Mouse (Mus musculus) left cerebral cortex, adult 18-20 months (tissue): ENCODE measurements around the gene Bcas3. TPM values are rescaled to one million over a fixed set of nuclear protein-coding genes. Genes with fewer than 3 reads are reported as not detected.

ENCODE experiments used
- DNase-seq, 2 experiments: peaks; one replicate each; pipeline ENCODE4 v3.0.0; 2021 to 2022; ENCODE audit warnings: low spot score in 2 of 2, mixed read lengths in 1 of 2
- total RNA-seq, 2 experiments: library from RNA; stranded (reverse); gene quantifications; 2 replicates each; pipeline ENCODE4 v1.2.3; 2021

Gene Bcas3
- total RNA-seq, 2 experiments from 2014 or later: 73.4 to 75.9 TPM

DNA sequence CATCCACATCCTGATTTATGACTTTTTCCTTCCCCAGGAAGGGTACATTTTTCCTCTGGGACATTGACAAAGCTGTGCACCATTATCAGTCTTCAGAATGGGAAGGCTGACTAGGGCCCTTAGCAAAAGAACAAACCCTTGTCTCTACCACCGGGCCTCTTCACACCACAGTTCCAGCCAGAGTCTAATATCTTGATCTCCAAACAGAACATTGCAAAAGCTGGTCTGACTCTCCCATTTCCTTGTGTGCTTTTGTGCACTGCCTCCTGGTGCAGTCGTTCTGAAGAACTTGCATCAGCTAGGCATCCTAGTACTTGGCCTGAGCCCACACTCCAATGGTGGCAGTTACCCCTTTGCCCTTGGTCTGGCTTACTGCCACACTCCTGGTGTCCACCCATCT lies 425.0 kb downstream of the Bcas3 start:
- no peak for DNase-seq

DNA sequence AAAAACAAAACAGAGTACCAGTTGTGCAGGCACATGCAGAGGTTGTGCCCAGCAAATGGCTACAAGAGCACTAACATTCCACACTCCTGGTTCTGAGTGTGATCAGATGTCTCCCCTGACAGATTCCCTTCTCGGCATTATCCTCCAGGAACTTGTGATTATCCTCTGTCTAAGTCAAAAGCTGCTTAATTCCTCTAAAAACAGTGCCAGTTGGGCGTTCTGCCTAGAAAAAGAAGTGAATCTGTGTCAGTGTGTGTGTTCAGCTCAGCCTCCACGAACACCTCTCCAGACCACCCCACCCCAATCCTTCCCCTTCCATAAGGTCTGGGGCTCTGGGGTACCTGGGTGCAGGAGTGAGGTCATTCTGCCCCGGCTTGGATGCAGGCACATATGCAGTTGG lies 427.3 kb downstream of the Bcas3 start:
- DNase-seq: no peak

DNA sequence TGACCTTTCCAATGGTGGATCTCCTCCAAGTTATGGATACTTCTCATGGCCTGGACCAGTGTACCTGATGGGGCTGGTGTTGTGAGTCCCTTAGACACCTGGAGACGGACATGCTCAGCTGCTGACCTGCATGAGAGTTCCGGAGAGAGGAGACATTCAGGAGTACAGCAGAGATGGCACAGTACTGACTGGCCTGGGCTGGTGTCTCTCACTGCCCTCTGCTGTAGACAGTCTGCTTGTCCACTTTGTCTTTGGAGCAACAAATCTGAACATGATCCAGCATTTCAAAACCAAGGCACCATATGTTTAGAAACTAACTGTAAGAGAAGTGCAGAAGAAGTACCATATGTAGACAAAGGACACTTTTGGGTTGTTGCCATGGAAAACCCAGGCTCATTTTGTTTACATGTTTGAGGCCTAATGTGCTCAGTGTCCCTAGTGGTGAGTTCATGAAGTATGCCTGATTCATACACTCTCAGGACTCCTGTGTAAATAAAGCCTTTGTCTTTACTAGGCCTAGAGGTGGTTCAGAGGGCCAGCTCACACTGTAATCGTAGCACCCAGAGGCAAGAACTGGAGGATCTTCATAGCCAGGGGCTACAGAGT lies 433.2 kb downstream of the Bcas3 start:
- DNase-seq: no peak

DNA sequence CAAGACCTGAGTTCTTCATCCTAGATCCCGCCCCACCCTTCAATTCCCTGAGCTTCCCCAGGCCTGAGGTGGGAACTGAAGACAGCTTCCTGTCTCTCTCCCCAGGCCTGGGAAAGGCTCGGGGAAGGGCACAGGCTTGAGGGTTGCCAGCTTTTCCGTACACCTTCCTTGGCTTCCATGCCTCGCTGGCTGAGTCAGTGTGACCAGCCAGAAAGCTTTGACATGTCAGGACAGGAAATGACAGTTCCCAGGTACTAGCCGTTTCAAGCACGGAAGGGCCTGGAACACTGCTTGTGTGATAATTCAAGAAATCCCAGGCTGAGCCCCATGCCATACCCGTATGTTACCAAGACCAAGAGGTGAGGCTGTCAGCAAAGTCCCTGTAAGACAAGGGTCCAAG lies 436.8 kb downstream of the Bcas3 start:
- no peak for DNase-seq

DNA sequence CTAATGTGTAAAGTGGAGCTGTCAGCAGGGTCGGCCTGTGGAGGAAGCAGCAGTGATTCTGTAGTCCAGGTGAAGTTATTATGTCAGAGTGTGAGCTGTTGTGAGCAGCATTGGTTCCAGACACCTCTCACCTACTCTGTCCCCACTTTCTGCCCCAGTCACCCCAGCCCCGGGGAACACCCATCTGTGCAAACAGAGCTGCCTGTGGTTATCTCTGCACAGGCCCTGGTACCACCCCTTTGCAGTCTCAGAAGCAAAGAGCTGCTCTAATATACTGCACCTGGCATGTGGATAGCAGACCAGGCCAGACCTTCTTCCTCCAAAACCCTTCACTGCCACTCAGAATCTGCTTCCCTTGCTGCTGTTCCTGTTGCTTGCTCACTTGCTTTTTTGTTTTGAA lies 437.3 kb downstream of the Bcas3 start:
- no peak for DNase-seq

DNA sequence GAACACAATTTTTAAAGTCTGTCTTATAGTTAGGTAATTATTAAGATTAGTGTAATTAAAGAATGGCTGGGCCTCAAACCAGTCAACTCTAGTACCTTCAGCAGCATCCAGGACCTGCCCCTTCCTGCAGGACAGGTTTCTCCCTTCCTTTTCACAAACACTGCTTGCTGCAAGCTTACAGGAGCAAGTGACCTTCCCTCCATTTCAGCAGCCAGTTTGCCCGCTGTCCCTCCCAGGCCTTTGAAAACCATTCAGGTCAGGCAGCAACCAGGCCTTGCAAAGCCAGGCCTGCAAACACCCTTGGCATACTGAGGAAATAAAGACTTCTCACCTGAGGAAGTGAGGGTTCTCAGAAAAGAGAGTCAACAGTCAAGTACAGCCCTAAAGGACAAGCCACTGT lies 438.2 kb downstream of the Bcas3 start:
- no peak for DNase-seq

DNA sequence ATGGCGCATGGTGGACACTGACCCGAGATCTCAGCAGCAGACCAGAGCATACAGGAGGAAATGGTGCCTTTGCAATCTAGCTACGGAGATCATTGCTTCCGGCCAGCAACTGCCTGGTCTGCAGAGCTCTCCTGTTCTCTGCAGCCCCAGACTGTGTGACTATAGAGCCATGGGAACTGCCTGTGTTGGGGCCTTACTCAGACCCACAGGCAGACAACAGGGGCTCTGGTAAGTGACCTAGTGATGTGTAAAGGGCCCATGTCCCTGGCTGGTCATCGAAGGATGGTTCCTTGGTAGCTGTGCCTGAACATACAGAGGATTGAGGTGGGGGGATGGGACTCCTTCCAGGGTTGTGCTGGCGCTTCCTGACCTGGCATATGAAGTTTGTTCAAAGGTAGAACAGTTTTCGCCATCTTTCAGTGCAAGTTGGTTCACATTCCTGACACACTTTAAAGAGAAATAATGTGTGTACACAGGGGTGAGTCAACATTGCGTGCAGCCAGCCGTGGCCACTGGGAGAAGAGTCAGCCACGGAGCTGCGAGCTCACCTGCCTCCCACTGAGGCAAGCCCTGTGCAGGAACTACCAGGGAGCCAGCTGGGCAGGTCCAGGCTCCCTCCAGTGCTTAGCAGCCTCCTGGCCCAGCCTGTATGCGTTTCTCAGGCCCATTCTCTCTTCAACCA lies 439.7 kb downstream of the Bcas3 start:
- DNase-seq: no peak

DNA sequence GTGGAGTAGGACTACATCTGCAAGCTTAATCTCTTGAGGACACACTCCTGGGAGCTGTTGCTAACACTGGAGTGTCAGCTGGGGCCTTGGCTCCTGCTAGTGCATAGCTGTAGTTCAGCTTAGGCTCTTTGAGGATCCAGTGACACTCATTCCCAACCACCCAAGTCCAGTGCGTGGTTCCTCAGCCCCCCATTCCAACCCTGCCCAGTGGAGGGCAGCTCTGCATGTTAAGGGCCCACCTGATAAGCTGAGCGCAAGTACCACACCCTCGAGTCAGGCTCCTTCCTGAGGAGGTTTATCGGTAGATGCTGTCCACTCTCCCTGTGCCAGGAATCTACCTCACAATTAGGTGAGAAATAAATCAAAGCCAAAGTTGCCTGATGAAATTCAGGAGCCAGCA lies 446.5 kb downstream of the Bcas3 start:
- DNase-seq: no peak

DNA sequence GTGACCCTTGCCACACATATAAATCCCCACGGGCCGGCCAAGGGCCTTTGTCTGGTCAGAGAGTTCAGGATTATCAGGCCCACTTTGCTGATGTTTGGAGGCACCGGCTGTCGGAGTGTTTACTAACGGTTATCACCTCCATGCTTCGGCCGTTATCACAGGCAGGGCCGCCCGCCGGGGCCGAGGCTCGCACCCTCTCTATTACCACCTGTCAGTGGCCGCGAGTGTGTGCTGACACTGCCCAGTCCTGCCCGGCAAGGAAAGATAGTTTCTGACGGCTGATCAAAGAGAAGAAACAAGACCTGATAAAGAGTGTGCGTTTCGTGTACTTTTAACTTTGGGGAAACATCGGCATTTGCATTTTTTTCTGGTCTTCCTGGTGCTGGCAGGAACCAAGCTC lies 446.9 kb downstream of the Bcas3 start:
- DNase-seq: no peak

DNA sequence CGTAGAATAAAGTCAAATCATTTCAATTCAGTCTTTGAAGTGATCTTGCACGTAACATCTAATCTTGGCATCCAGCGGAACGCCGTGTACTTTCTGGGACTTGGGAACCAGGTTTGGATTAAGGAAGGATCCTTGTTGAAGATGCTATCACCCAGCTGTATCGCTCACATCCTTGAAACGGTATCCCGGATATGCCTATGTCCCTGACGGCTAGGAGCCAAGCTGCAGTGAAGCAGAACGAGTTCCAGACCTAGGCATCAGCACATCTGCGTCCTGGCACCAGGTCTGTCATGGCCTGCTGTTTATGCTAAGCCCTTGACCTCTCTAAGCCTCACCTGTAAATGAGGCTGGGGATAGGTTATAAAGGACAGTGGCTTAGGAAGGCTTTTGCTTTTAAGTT lies 447.4 kb downstream of the Bcas3 start:
- DNase-seq: no peak

DNA sequence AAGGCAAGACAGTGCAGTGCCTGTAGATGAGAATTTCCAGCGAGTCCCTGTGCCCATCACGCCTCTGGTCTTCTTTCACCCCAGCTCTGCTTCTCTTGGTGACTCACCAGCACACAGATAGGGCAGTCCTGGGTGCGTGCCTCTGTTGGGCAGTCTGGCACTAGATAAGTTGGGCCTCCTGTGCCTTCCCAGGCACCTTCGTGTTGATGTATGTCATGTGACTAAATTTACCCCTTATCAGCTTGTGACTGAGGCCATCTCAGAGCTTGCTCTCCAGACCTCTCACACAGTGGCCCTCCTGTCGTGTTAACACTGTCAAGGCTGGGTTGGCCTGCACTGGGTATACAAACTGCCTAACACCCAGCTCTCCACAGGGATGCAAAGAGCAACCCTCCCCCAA lies 451.1 kb downstream of the Bcas3 start:
- DNase-seq: no peak

DNA sequence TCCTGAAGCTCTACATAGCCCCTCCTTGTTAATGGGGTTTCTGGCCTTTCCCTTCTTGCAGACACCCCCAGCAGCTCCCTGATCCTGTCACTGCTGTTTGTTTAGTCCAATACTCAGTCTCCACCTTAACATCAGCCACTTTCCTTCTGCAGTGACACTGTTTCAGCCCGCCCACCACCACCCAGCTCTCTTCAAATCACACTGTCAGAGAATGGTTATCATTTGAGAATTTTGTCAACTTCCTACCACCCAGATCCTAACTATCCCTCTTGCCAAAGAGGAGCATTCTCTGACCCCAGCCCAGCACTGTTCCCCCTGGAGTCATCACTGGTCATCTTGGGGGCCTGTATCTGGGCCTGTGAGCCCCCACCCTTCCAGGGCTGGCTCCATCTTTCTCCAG lies 452.8 kb downstream of the Bcas3 start:
- DNase-seq: no peak

DNA sequence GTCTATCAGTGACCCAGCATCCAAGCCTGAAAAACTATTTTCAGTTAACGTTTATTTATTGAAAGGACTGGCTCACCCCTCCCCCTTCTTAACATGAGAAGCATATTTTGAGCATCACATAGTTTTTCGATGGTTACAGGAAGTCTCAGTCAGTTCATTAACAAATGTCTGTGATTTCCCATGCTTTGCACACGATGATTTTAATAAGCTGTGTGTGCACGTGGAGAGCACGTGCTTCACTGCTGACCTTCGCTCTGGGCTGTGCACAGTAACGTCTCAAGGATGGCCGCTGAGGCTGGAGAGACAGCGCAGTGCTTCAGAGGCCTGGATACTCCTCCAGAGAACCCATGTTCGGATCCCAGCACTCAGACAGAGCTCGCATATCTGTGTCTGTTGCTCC lies 454.4 kb downstream of the Bcas3 start:
- DNase-seq: no peak

DNA sequence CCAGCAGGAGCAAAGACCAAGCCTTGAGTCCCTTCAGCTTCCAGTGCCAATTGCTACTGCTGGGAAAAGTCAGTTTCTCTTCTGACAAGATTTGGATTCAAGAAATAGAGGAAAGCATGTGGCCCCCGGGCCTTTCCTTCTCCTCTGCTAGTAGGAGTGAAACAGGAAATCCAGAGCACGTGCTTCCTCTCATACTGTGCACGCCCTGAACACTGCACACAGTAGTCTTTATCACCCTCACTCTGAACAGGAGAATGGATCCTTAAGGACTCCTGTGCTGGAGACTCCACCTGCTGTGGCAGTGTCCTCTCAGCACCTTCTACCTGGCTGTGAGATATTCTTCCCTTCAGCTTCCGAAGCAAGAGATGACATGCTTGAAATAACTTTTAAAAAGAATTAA lies 458.3 kb downstream of the Bcas3 start:
- no peak for DNase-seq

DNA sequence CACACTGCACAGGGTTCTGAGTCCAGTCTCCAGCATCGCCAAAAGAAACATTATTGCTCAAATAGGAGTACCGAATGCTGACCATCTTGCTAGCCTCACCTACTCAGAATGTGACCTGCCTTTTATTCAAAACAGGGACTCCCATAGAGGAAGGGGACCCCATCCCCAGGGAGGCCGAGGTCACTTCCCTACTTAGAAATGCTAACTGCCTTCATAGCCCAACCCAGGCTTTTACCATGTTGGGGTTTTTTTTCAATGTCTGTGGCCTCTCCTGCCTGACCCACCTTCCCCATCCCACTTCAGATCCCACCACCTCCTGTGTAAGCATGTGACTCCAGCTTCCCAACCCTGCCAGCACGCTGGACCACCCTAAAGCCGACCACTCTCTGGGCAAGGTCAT lies 458.7 kb downstream of the Bcas3 start:
- DNase-seq: no peak

DNA sequence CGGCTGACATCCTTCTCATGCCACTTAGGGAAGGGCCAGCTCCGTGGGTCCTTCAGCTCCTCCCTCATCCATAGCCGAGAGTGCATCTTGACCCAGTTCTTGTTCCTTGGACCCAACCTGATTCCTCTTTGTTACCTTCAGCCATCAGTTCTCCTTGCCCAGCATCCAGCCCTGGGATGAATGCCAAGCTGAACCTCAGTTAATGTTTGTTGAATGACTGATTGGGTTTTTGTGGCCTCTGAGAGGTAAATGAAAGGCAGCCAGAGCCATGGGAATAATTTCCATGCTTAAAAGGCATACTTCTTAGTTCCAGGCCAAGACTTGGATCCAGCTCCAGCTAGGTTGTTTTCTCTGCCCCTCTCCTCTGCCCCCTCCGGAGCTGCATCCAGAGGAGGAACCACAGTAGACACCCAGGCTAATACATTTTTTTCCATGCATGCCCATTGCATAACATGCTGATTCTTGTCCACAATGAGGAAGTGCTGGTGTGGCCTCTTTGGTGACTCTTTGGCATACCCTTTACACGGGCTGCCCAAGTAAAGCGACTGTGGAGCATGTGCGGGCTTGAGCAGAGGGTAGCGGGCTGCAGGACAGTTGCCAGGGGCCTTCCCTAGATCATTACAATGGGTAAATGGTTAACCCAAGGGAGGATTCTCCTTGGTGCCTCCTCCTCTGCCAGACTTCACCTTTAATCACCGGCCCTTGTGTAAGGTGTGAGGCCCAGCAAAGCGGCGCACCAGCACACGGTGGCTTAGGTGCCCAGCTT lies 459.4 kb downstream of the Bcas3 start:
- no peak for DNase-seq

DNA sequence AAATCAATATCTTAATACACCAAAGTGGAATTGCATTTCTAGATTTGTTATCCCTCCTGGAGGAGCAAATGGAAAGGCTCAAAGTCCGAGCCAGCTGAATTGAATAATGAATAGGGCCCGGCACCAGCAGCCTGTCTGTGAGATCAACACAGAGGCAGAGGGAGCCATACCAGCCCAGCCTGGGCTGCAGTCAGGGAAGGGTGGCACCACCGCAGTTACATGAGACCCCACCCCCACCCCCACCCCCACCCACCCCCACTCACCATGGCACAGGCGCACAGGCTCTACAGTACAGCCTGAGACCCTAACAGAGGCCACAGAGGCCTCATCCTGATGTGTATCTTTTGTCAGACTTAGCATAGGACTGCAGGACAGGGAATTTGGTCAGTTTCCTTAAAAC lies 461.7 kb downstream of the Bcas3 start:
- no peak for DNase-seq

DNA sequence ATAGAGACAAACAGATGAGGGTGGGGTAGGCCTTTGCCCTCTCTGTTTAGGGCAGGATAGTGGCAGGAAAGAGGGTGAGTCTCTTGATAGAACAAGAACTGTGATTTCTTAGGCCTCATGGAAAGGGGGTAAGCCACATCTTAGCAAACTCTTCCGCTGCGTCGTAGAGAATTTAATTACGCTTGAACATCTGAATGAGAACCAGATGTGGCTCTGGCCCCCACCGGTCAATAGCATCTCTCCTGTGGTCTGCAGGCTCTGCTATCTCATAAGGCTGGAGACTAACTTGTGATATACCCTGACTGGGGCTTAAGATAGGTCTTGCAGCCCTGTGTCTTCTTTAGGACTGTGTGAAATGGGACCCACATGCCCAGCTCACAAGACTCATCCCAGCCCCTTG lies 463.5 kb downstream of the Bcas3 start:
- DNase-seq: no peak

DNA sequence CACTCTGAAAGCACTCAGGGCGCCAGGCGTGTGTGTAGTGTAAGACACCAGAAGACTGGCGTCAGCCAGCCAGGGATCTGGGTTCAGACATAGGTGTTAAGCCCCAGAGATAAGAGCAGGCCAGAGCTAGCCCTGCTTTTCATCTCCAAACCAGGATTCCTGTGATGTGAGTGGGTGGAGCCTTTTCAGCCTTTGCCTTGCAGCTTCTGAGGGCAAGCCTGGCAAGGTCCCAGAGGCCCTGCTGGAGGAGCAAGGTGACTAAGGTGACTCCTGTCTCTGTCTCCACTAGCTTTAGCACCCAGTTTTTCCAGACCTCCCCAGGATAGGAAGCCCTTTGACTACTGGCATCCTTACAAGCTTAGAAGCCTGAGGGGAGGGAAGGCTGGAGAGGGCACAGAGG lies 465.4 kb downstream of the Bcas3 start:
- DNase-seq: no peak

DNA sequence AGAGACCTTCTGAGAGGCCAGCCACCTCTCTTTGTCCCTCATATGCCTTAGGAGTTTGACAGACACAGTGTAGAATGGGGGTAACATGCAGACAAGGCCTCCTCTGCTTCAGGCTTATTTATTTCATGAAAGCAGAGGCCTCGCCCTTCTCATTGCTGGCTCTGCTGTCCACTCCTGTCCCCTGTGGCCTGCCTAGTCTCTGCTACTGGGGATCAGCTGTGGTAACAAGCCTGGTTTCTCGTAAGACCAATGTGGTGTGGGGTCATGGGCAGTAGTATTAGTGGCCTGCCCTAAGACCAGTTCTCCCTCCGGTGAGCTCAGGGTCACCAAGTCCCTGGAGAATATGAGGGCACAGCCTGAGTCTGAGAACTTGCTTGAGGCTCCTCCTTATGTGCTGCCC lies 468.0 kb downstream of the Bcas3 start:
- DNase-seq: no peak

DNA sequence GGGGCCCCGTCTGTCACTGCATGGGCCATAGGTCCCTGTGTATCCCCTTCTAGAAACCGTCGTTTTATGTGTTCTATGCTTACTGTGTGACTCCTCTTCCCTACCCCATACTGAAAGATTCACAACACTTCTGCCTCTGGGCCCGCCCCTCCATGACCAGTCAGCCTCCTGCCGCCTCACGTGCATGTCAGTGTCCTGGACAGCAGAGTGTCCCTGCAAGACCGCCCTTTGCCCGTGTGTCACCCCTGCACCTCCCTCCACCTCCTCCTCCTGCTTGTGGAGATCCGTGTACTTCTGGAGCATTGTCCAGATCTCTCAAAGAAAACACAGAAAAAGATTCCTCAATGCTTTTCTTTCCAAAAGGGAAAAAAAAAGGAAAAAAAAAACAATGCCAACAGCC lies 468.7 kb downstream of the Bcas3 start:
- no peak for DNase-seq

DNA sequence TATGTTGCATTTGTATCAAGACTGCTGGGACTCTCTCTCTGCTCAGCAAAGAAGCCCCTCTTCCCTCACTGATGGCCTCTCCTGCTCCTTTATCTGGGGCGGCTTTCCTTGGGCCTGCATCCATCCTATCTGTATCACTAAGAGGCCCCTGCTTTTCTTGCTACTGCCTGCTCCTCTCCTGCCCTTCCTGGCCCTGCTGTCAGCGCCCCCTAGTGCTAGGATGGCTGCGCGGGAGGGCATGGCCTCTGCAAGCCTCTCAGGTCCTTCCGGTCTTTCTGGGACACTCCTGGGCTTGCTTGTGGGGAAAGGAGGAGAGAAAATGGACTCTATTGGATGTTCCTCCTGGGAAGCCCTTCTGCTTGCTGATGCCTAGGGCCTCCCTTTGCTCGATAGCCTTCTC lies 470.2 kb downstream of the Bcas3 start:
- peak; percentile 68 to 77 for DNase-seq

DNA sequence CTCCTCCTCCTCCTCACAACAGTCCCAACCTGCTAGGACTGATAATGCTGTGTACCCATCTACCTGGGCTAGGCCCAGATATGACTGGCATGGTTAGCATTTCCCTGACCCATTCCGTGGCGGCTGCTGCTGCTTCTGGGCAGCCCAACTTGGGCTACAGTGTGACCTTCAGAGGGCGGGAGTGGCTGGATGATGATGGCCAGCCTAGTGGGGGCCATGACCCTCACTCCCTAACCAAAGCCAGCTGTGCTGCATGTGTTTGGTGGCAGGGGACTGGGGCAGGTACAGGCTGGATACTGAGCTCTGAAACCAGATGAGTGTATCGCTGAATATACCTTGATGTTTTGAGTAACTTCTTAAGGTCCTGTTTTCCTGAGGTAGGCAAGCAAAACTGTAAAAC lies 470.8 kb downstream of the Bcas3 start:
- no peak for DNase-seq
